Mouse (Mus musculus) G1E (cell line): ENCODE measurements around the gene Chrm3.

Source experiments
- CTCF ChIP-seq: IDR thresholded peaks from 2 replicates; pipeline ENCODE4 v1.5.1; 2012; ENCODE audit warnings: low read depth, low read length, inconsistent platforms, mixed read lengths
- GATA1 ChIP-seq: IDR thresholded peaks from 2 replicates; pipeline ENCODE4 v1.6.1; 2012; ENCODE audit warnings: borderline replicate concordance, low read length, inconsistent platforms, mixed read lengths

DNA sequence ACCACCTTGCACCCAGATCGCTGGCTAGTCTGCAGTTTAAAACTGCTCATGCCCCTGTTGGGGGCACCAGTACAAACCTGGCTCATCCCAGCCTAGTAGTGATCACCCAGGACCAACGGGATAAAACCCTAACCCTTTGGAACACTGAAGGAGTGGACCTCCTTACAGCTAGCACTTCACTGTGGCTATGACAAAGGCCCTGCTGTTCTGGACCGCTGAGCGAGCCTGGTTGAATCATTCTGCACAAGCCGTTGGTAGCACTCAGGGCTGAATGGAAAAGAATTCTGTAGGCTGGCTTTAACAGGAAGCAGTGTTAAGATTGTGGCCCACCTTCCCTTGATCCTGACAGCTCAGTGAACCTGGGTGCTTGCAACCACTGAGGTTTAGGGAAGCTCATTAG lies 470.2 kb downstream of the Chrm3 start:
- no peak for TF ChIP-seq CTCF
- no peak for TF ChIP-seq GATA1
